1 mouse cellular context compared by ENCODE assay signal in the genomic region with DNA sequence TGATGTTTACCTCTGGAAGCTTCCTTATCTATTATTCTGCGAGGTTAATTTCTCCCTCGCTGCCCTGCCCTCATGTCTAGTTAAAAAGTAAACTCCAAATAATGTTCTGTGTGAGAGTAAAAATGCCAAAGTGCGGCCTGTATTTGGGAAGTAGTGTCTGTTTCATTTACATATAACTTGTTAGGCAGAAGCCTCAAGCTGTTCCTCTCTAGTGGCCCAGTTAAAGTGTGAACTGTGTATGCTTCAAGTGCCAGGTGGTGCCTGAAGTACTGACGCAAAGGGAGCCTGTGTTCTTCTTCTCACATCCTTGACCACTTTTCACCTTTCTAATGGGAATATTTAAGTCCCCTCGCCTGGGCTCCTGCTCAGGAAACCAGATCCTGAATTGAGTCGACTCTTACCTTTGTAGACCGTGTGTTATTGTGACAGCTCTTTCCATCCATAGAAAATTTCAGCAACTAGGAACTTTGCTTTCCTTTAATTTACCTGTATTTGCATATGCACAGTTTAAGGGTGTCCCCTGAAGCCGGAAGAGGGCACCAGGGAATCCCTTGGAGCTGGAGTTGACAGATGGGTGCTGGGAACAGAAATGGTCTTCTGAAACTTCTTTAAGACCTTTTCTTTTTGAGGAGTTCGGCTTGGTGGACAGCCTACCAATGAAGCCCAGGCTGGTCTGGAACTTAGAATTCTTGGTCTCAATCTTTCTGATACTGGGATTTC.
A peak's percentile ranks its signal among the peaks of the same experiment; 100 is the strongest.
TF ChIP-seq lines count a peak whose summit lies in the region.

No protein-coding gene starts in this region.

TF ChIP-seq in CH12.LX, 34 proteins besides CTCF, POLR2A, EP300 and RAD21:
- TF ChIP-seq CHD2 (IDR thresholded peaks at IDR 0.05; ENCODE audit: low read length) (peak; percentile 57; the same call in 1 of the 2 replicates), POLR2AphosphoS2 (IDR thresholded peaks at IDR 0.05; ENCODE audit: low read depth, low read length) (no peak), SMC3 (IDR thresholded peaks at IDR 0.05; ENCODE audit: low read depth, low read length) (no peak), ZMIZ1 (IDR thresholded peaks at IDR 0.05; ENCODE audit: low read depth, low read length) (0 out of 2 replicates have a peak, but pooled peaks have one; percentile 34), MYC (IDR thresholded peaks at IDR 0.05; ENCODE audit: low read depth, low read length) (peak; percentile 60; the same call in 1 of the 2 replicates), MAX (IDR thresholded peaks at IDR 0.05; ENCODE audit: low read length) (peak; percentile 73; the same call in 1 of the 2 replicates), HCFC1 (IDR thresholded peaks at IDR 0.05; ENCODE audit: low read depth, low read length) (no peak; the same call in 1 of the 2 replicates), E2F4 (IDR thresholded peaks at IDR 0.05; ENCODE audit: insufficient replicate concordance, low read depth, low read length) (0 out of 2 replicates have a peak, but pooled peaks have one; percentile 56), PAX5 (IDR thresholded peaks at IDR 0.05; ENCODE audit: low read length) (no peak), ETS1 (conservative IDR thresholded peaks at IDR 0.05; ENCODE audit: low read depth, low read length) (peak; percentile 76), SIN3A (IDR thresholded peaks at IDR 0.05; ENCODE audit: low read length) (peak; percentile 86), ZNF384 (IDR thresholded peaks at IDR 0.05; ENCODE audit: low read depth, low read length) (peak; percentile 40; the same call in 1 of the 2 replicates), BHLHE40 (IDR thresholded peaks at IDR 0.05; ENCODE audit: low read depth, low read length) (peak; percentile 48), RCOR1 (conservative IDR thresholded peaks at IDR 0.05; ENCODE audit: low read depth, low read length) (peak; percentile 32; the same call in 1 of the 2 replicates), CHD1 (IDR thresholded peaks at IDR 0.05; ENCODE audit: low read depth, low read length) (no peak), TBP (conservative IDR thresholded peaks at IDR 0.05; ENCODE audit: low read depth, low read length) (peak; percentile 78), MEF2A (IDR thresholded peaks at IDR 0.05; ENCODE audit: borderline replicate concordance, low read depth, low read length) (peak; percentile 13; the same call in 1 of the 2 replicates), NRF1 (IDR thresholded peaks at IDR 0.05; ENCODE audit: low read depth, low read length) (no peak; the same call in 1 of the 2 replicates), JUND (conservative IDR thresholded peaks at IDR 0.05; ENCODE audit: low read depth, low read length) (no peak), MAFK (IDR thresholded peaks at IDR 0.05; ENCODE audit: insufficient replicate concordance, low read length) (no peak; the same call in 1 of the 2 replicates), ZC3H11A (IDR thresholded peaks at IDR 0.05; ENCODE audit: low read depth, low read length) (no peak), KAT2A (IDR thresholded peaks at IDR 0.05; ENCODE audit: insufficient replicate concordance, low read length) (0 out of 2 replicates have a peak, but pooled peaks have one; percentile 48), USF2 (conservative IDR thresholded peaks at IDR 0.05; ENCODE audit: low read depth, low read length) (no peak), MXI1 (IDR thresholded peaks at IDR 0.05; ENCODE audit: low read depth, low read length) (no peak), ZKSCAN1 (IDR thresholded peaks at IDR 0.05; ENCODE audit: borderline replicate concordance, low read depth, low read length) (no peak), IRF4 (IDR thresholded peaks at IDR 0.05; ENCODE audit: low read depth, low read length) (peak; percentile 50), MAZ (IDR thresholded peaks at IDR 0.05; ENCODE audit: low read depth, low read length) (peak; percentile 57; the same call in 1 of the 2 replicates), ELF1 (IDR thresholded peaks at IDR 0.05; ENCODE audit: low read depth, low read length) (peak; percentile 87), JUN (IDR thresholded peaks at IDR 0.05; ENCODE audit: insufficient read depth, low read depth, low read length) (no peak)
